Mouse (Mus musculus) kidney, embryonic 14.5 days (tissue): ENCODE results near the gene Fgfr1op. TPM values are rescaled to one million over a fixed set of nuclear protein-coding genes. Genes with fewer than 3 reads are reported as not detected.

Experiments
- ATAC-seq: fragments of 200-750 bp; cut with Nextera tagmentation; 2 replicates; pipeline ENCODE4 v1.8.0; 2017; ENCODE audit warnings: moderate number of reproducible peaks, mild to moderate bottlenecking, moderate TSS enrichment, moderate library complexity; ENCODE audit not compliant: low FRiP score, low TSS enrichment
- H3K27ac ChIP-seq: fragments of 300-500 bp; sonication (generic); 2 replicates; pipeline ENCODE4 v1.5.1; 2014; ENCODE audit warnings: low read depth, mild to moderate bottlenecking, low read length, moderate library complexity, mixed read lengths
- H3K27me3 ChIP-seq: fragments of 300-500 bp; sonication (generic); 2 replicates; pipeline ENCODE4 v1.6.1; 2014; ENCODE audit warnings: mild to moderate bottlenecking, low read length; ENCODE audit not compliant: control insufficient read depth, insufficient read depth
- H3K36me3 ChIP-seq: fragments of 300-500 bp; sonication (generic); 2 replicates; pipeline ENCODE4 v1.6.1; 2014; ENCODE audit warnings: low read length, mixed read lengths; ENCODE audit not compliant: control insufficient read depth, insufficient read depth
- H3K4me1 ChIP-seq: fragments of 300-500 bp; sonication (generic); 2 replicates; pipeline ENCODE4 v1.6.1; 2014; ENCODE audit warnings: low read length, mixed read lengths; ENCODE audit not compliant: control insufficient read depth, insufficient read depth
- H3K4me2 ChIP-seq: fragments of 300-500 bp; sonication (generic); replicated peaks from 2 replicates; pipeline ENCODE4 v1.6.1; 2014; ENCODE audit warnings: low read depth, mild to moderate bottlenecking, low read length
- H3K4me3 ChIP-seq: fragments of 300-500 bp; sonication (generic); 2 replicates; pipeline ENCODE4 v1.5.1; 2014; ENCODE audit warnings: mild to moderate bottlenecking, low read length
- H3K9ac ChIP-seq: fragments of 300-500 bp; sonication (generic); 2 replicates; pipeline ENCODE4 v1.6.1; 2014; ENCODE audit warnings: low read depth, mild to moderate bottlenecking, low read length, moderate library complexity
- H3K9me3 ChIP-seq: fragments of 300-500 bp; sonication (generic); 2 replicates; pipeline ENCODE4 v1.6.1; 2016; ENCODE audit warnings: low read length; ENCODE audit not compliant: control insufficient read depth
- whole genome bisulfite sequencing: fragments of 180-500 bp; shearing (Covaris S2); extraction: QIAGEN DNeasy Blood & Tissue Kit; methylation state at CpG from one replicate; pipeline ENCODE4 v1.1.7; 2014; 5-methylcytosine and 5-hydroxymethylcytosine counted together
- polyA plus RNA-seq: library from polyadenylated mRNA; unstranded; fragments of >200 nt; fragmentation: Nextera tagmentation; extraction: Ambion mirVana; gene quantifications from 2 replicates; pipeline ENCODE4 v1.2.1, GENCODE M21; 2014

The Fgfr1op gene
- polyA plus RNA-seq, 1 experiment from 2014 or later: 50.4 TPM

DNA sequence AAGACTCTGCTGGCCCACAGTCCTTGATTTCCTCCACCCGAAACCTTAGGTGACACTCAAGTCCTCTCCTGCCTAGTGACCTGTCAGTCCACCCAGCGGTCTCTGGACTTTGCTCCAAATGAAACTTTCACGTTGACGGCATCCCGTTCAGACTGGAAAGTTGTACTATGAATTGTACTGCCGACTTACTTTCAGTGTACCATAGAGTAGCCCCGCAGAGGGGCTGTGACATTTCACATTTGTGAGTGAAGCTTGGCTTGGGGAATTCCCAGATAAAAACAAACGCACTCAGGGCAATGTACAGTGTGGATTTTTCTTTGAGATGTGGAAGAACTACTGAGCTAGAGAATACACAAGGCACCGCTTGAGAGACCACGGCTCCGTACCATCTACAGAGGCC is 76.9 kb downstream of the Fgfr1op start:
- WGBS: 87% methylated on average over 11 of the region's 11 CpGs
- H3K4me1 ChIP-seq: no peaks in the 10 kb centered on the region
- no peak overlapping the region for H3K4me2 ChIP-seq
- no peaks in the 10 kb centered on the region for H3K27me3 ChIP-seq
- ATAC-seq: no peak
- H3K27ac ChIP-seq: no peak overlapping the region
- no peaks in the 10 kb centered on the region for H3K9me3 ChIP-seq
- H3K4me3 ChIP-seq: no peak overlapping the region
- no peak overlapping the region for H3K9ac ChIP-seq
- no peaks in the 10 kb centered on the region for H3K36me3 ChIP-seq

DNA sequence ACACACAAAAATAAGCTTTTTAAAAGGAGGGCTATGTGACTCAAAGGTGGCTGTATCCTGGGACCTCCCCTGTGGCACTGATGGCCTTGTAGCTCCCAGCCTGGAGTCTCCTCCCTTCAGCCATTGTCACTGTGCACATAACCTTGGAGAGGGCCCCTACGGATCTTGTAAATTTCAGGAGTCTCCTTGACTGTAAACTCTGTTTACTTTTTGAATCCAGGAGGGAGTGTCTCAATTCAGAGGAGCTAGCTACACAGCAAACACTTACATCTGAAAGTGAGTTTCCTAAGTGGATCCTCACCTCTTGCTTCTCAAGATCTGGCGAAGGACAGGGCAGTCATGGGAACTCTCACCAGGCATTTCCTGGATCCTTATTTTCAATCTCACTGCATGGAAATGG is 78.8 kb downstream of the Fgfr1op start:
- Histone ChIP-seq H3K36me3 (no peaks in the 10 kb centered on the region), H3K9me3 (no peaks in the 10 kb centered on the region), H3K9ac (no peak overlapping the region), H3K27ac (no peak overlapping the region), H3K27me3 (no peaks in the 10 kb centered on the region), H3K4me2 (no peak overlapping the region), H3K4me3 (no peak overlapping the region), H3K4me1 (no peaks in the 10 kb centered on the region)
- 71% methylated on average over 2 of the region's 2 CpGs for WGBS
- no peak for ATAC-seq

DNA sequence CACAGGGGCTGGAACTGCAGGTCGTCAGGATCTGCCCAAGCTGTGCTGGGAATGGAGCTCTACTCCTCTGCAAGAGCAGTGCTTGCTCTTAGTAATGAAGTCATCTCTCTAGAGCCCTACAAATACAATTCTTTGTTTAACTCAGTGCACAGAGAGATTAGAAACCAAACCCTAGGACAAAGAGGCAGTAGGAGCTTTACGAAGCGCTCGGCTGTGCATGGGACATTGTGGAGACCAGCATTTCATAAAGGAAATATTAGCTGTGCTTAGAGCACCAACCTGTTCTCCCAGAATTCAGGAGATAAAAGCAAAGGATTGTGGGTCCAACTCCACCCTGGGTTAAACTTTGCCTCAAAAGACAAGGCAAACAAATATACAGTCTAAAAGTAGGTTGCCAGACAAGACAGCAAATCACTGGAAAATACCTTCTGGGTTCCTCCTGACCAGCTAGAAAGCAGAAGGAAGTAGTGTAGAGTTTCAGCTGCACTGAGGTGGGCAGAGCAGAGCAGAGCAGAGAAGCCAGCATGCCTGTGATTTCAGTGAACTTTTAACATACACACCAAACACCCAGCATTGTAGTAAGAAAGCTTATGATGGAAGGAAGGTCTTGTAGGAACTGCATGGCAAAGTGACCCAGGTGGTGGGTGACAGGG is 80.9 kb downstream of the Fgfr1op start:
- Histone ChIP-seq H3K4me1 (no peaks in the 10 kb centered on the region), H3K9ac (no peak overlapping the region), H3K4me2 (no peak overlapping the region), H3K4me3 (no peak overlapping the region), H3K36me3 (no peaks in the 10 kb centered on the region), H3K27me3 (no peaks in the 10 kb centered on the region), H3K27ac (no peak overlapping the region), H3K9me3 (no peaks in the 10 kb centered on the region)
- WGBS: 78% methylated on average over 4 of the region's 4 CpGs
- no peak for ATAC-seq

Other genes starting within 250 kb of the Fgfr1op start
- 0.66 and 0.93 TPM in 2 replicates for gene Tagap, start 239.5 kb upstream of the Fgfr1op start, polyA plus RNA-seq
- 50.9 and 67.2 TPM in 2 replicates for gene Rsph3a, start 219.9 kb upstream of the Fgfr1op start, polyA plus RNA-seq
- 0.27 and 0.58 TPM in 2 replicates for gene Gm49673, start 17.7 kb upstream of the Fgfr1op start, polyA plus RNA-seq
- gene Rnaset2a, start 17.4 kb upstream of the Fgfr1op start, polyA plus RNA-seq: 35.3 and 37.9 TPM in 2 replicates
- gene Ccr6, start 70.5 kb downstream of the Fgfr1op start, polyA plus RNA-seq: not detected in 2 replicates
- gene Mpc1, start 117.4 kb downstream of the Fgfr1op start, polyA plus RNA-seq: 145 and 173 TPM in 2 replicates
- 68.2 and 97.2 TPM in 2 replicates for gene Sft2d1, start 145.6 kb downstream of the Fgfr1op start, polyA plus RNA-seq
- gene Prr18, start 172.0 kb downstream of the Fgfr1op start, polyA plus RNA-seq: 0.43 and 0.49 TPM in 2 replicates
- 0.19 and 0.46 TPM in 2 replicates for gene T2, start 190.5 kb downstream of the Fgfr1op start, polyA plus RNA-seq